Mouse (Mus musculus) naive thymus-derived CD4-positive, alpha-beta T cell, adult 2 months (primary cell): ENCODE data around the gene Abca13.

Experiments
- DNase-seq: peaks from one replicate; pipeline ENCODE4 v3.0.0-alpha.2; 2011; ENCODE audit warnings: low read depth

Gene Abca13

GRCm38 (mm10) chr11:9533658-9534202 lies 342.0 kb downstream of the Abca13 start:
- DNase-seq, result no peak

GRCm38 (mm10) chr11:9536811-9537210 lies 345.1 kb downstream of the Abca13 start:
- no peak for DNase-seq

- DNase-seq, result no peak
Measured at GRCm38 (mm10) chr11:9538328-9538727, 346.6 kb downstream of the Abca13 start.

DNA sequence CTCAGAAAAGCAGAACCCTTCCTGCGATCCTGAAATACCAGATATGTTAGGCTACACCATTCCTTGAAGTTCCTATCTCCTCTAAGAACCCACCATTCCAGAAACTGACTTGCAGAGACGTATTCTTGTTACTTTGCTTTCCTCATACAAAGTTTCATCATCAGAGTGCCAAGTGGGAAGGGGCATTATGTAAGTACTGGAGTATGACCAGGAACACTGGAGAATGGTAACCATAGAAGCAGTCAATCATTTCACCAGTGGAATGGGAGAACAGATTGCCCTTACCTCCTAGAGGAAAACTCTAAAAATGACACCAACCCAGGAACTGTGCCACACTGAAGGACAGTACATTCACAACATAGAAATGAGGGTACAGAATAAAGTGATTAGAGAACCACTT lies 368.3 kb downstream of the Abca13 start:
- no peak for DNase-seq

DNA sequence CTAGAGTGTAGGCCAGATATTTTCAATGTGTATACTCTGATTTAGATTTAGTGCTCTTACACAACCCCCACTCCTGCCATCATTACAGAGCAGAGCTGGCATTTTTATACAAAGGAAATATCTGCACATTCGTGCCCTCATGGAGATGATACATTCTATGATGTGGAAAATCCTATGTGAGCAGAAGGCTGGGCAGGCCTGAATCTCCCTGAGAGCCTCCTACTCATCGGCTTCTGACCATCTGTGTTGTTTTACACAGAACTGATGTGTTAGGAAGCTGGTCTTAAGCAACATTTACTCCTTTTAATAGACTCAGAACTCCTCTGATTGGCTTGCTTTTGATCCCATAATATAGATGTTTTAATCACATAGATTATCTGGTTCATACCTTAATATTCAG lies 376.6 kb downstream of the Abca13 start:
- DNase-seq, result no peak

DNA sequence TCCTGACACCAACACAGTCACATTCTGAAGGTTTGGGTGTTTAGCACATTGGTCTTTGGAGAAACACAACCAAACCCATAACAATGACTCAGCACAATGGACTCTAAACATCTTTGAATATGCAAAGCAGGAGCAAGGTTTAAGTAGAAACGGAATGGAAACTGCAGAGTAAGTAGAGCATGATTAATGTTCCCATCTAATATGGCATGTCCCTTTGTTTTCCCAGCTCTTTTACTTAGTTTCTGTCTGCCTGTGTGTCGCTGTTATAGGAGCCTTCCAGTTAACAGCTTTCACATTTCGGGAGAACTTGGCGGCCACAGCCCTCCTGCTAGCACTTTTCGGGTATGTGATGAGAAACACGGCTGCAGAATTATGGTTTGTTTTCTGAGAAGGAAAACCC lies 378.6 kb downstream of the Abca13 start:
- DNase-seq, result no peak

DNA sequence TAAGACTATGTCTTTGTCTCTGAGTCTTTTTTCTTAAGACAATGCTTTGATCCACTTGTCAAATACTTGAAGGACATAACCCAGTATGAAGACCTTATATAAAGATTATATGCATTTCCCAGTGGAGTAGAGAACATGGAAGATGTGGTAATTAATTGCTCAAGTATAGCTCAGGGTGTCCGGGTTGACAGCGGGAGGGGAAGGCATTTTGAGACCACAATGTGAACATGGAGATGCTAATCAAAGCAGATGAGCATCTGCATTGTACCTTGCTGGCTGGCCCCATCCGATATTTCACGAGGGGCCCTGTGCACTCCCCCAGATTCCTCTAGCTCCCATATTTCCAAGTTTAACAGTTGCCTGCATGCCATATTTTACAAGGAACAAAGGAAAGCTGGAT lies 383.2 kb downstream of the Abca13 start:
- no peak for DNase-seq

DNA sequence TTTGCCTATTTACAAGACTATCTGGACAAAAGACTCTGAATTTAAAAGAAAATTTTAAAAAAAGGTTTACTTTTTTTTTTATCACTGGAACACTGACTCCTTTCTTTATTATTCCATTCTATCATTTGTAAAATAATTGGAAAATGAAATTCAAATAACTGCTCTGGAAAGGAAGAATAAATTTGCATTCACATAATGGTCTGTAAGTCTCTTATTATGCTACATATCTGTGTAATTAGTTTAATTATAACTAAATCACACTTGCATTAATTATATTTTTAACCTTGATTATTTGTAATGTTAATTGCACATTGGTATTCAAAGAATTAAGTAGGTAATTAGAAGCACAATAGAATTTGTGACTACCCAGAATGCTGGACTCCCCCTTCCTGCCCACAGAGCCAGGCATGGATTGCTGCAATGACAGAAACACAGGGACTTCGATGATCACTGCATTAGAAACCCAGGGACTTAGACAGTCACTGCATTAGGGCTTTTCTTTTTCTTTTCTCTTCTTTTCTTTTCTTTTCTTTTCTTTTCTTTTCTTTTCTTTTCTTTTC lies 400.1 kb downstream of the Abca13 start:
- no peak for DNase-seq

DNA sequence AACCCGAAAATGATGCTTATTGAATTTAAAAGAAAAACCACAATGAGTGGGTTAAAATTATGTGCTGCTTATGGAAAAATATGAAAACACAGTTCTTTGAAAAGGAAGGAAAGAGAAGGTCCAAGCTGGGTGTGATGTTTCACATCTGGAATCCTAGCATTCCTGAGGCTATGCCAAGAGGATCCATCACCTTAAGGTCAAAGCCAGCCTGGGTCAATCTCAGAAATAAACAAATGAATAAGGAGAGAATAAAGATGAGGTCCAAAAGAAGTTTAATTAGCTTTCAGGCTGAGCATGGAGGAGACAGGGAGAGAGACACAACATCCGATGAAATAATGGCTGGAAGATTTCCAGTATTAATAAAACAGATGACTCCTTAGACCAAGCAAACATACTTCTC lies 405.6 kb downstream of the Abca13 start:
- DNase-seq, result no peak

- DNase-seq, result no peak
Measured at GRCm38 (mm10) chr11:9601096-9601495, 409.4 kb downstream of the Abca13 start.

GRCm38 (mm10) chr11:9602137-9602536 lies 410.4 kb downstream of the Abca13 start:
- no peak for DNase-seq

- no peak for DNase-seq
Measured at GRCm38 (mm10) chr11:9608249-9608648, 416.5 kb downstream of the Abca13 start.

DNA sequence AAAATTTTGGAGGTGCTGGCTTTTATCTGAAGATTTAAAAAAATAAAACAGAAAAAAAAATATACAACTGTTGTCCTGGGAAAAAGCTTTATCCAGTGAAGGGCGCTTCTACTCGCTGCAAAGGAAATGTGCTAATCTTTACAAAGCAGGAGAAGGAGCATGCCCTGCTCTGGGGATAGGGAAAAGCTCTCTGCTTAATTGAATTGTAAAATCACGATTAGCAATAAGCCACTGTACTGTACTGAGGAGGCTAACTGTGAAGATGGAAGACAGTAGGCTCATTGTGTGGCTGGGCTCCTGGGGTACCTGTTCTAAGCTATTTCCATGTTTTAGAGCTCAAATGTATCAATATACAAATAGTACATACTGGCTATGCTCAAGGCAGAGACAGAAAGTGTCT lies 417.3 kb downstream of the Abca13 start:
- DNase-seq, result no peak

- DNase-seq, result no peak
Measured at GRCm38 (mm10) chr11:9616133-9616532, 424.4 kb downstream of the Abca13 start.

DNA sequence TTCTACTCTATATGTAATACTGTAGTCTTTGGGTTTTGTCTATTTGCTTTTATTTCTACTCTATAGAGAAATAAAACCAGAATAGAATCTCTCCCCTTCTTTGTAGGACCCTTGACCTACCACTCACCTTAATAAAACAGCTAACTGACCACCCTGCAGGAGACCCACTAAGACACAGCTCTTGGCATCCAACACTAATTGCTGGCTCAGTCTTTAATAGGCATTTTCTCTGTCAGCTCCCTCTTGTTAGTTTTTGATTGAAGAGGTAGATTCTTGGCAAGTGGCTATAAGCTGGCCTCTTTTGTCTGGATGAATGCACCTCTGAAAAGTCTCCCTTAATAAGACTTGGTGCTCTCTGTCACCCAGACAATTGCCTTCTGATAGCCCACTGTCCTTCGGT lies 424.9 kb downstream of the Abca13 start:
- no peak for DNase-seq

DNA sequence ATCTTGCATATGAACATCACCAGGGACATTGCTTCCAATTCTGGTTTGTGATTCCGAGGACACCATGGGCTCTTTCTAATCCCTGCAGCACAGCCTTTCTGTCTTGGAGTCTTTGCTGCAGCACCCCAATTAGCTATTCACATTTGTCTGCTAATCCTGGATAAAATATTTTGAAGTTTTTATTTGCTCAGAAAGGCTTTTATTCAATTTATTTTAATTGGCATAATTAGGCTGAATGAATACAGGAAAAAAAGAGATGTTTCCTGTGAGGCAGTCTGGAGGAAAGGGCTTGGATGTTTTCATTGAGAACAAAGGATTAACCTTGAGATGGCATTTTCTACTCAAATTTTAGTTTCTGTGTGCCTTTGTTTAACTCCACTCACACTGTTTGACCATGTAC lies 428.2 kb downstream of the Abca13 start:
- no peak for DNase-seq

GRCm38 (mm10) chr11:9622888-9623287 lies 431.1 kb downstream of the Abca13 start:
- no peak for DNase-seq

- DNase-seq, result no peak
Measured at GRCm38 (mm10) chr11:9624753-9625152, 433.0 kb downstream of the Abca13 start.

GRCm38 (mm10) chr11:9625812-9626211 lies 434.1 kb downstream of the Abca13 start:
- DNase-seq, result no peak

GRCm38 (mm10) chr11:9647272-9647671 lies 455.5 kb downstream of the Abca13 start:
- DNase-seq, result no peak

DNA sequence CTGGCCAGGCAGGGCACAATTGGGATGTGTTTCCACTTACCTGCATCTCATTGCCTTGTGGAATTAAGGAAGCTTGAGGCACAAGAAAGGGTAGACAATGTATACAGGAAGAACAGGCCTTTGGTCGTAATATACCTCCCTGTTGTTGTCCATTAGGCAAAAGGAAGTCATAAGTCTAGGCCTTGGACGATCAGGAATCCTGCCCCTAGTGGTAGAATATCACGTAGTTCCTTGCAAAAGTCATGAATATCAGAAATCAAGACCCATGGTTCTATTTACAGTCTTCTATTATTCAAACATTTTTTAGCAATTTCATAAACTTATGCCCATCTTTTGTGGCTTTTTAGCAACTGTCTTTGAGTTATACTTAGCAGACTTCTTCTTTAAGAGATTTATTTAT lies 456.2 kb downstream of the Abca13 start:
- no peak for DNase-seq

DNA sequence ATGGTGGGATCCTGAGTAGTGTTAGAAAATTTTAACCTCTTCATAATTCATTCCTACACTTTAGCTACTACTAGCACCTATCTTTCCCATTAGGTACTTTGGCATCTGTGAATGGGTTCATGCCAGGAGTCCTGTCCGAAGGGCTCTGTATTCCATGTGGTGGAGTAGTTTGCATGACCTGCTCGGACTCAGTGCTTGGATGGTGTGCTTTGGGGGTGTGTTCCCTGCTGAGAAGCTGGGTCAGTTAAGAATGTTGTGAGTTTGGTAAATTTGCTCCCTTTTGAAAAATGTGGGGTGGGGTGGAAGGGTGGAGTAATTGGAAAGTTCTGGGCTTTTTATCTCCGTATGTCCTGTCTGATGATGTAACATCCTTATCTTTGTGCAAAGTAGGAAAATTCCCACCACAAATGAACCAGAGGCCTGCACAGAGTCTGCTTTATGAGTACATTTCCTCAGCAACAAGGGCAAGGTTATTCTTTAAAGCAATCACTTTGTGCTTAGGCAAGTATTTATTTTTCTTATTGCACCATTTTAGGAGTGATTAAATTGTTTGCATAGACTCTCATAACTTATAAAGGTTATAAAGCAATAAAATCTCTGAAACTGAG lies 475.0 kb downstream of the Abca13 start:
- DNase-seq, result no peak

DNA sequence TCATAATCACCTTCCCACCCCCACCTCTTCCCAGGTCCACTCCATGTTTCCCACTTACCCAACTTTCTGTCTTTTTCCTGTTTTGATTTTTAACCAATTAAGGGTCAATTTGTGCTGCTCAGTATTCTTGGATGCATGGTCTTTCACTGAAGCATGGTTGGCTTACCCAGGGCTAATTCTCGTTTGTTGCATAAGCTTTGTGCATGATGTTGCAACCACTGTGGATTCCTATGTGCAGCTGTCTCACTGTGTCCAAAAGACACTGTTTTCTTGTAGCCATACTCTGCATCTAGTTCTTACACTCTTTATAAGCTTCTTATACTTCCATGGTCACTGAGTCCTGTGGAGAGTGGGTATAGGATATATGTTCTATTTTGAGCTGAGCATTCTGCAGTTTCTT lies 477.7 kb downstream of the Abca13 start:
- no peak for DNase-seq

- no peak for DNase-seq
Measured at GRCm38 (mm10) chr11:9684952-9685351, 493.2 kb downstream of the Abca13 start.
